Mouse (Mus musculus) gonadal fat pad, adult 2 months (tissue): ENCODE measurements around the gene Actn3. TPM values are rescaled to one million over a fixed set of nuclear protein-coding genes. Genes with fewer than 3 reads are reported as not detected.
"Not testable (repeated sequence)": the region's sequence is repeated elsewhere in the genome, so short reads cannot be mapped to it uniquely, and the experiment has no call there.

Experiments used
- DNase-seq: peaks from one replicate; pipeline ENCODE4 v3.0.0-alpha.2; 2012; ENCODE audit warnings: low read depth
- polyA plus RNA-seq: library from polyadenylated mRNA; depleted of rRNA; stranded (reverse); fragments of >200 nt; gene quantifications from 2 replicates; pipeline ENCODE4 v1.2.3, GENCODE M21; 2012; rRNA removed

Gene Actn3
- polyA plus RNA-seq, result 3.0 and 4.9 TPM in 2 replicates

GRCm38 (mm10) chr19:4877785-4878184 lies at the start of gene Actn3:
TSS of gene Actn3 (minus strand) at chr19:4877909.
- no peak for DNase-seq

- DNase-seq, result no peak
Measured at GRCm38 (mm10) chr19:4925121-4925860, 47.6 kb upstream of the Actn3 start.

- no peak for DNase-seq
Measured at GRCm38 (mm10) chr19:4919652-4920051, 41.9 kb upstream of the Actn3 start.

- no peak for DNase-seq
Measured at GRCm38 (mm10) chr19:4916827-4917226, 39.1 kb upstream of the Actn3 start.

GRCm38 (mm10) chr19:4915924-4916603 lies 38.4 kb upstream of the Actn3 start:
- DNase-seq, result no peak

GRCm38 (mm10) chr19:4909376-4909775 lies 31.7 kb upstream of the Actn3 start:
- DNase-seq, result no peak

GRCm38 (mm10) chr19:4908107-4908506 lies 30.4 kb upstream of the Actn3 start:
- DNase-seq, result no peak

GRCm38 (mm10) chr19:4905979-4906794 lies 28.5 kb upstream of the Actn3 start, which contains the start of gene Bbs1:
TSS of gene Bbs1 (minus strand) at chr19:4906628.
- DNase-seq, result no peak

GRCm38 (mm10) chr19:4899888-4900287 lies 22.2 kb upstream of the Actn3 start:
- DNase-seq, result no peak

- DNase-seq, result no peak
Measured at GRCm38 (mm10) chr19:4898972-4899371, 21.3 kb upstream of the Actn3 start.

GRCm38 (mm10) chr19:4896780-4897520 lies 19.2 kb upstream of the Actn3 start:
- DNase-seq, result no peak

- DNase-seq, result no peak
Measured at GRCm38 (mm10) chr19:4891798-4892197, 14.1 kb upstream of the Actn3 start.

- no peak for DNase-seq
Measured at GRCm38 (mm10) chr19:4889791-4890190, 12.1 kb upstream of the Actn3 start.

GRCm38 (mm10) chr19:4883961-4884360 lies 6.3 kb upstream of the Actn3 start:
- no peak for DNase-seq

GRCm38 (mm10) chr19:4879324-4879703 lies 1.6 kb upstream of the Actn3 start:
- DNase-seq, result no peak

- peak; percentile 59 for DNase-seq
Measured at GRCm38 (mm10) chr19:4878405-4879323, 955 bp upstream of the Actn3 start, which contains the start of gene Zdhhc24. TSS of gene Zdhhc24 (plus strand) at chr19:4878668.

- DNase-seq, result no peak
Measured at GRCm38 (mm10) chr19:4876755-4877154, 954 bp downstream of the Actn3 start.

- DNase-seq, result no peak
Measured at GRCm38 (mm10) chr19:4876241-4876640, 1.5 kb downstream of the Actn3 start.

GRCm38 (mm10) chr19:4874613-4875012 lies 3.1 kb downstream of the Actn3 start:
- DNase-seq, result not testable (repeated sequence)

GRCm38 (mm10) chr19:4865147-4865546 lies 12.6 kb downstream of the Actn3 start:
- no peak for DNase-seq
